Mouse (Mus musculus): ENCODE measurements at regions not wholly inside any gene's neighbourhood (a gene's known extent, or its start where the extent isn't known, plus 50 kb on each side); places are given as distances from the start of the nearest gene placed in this dataset.

DNA sequence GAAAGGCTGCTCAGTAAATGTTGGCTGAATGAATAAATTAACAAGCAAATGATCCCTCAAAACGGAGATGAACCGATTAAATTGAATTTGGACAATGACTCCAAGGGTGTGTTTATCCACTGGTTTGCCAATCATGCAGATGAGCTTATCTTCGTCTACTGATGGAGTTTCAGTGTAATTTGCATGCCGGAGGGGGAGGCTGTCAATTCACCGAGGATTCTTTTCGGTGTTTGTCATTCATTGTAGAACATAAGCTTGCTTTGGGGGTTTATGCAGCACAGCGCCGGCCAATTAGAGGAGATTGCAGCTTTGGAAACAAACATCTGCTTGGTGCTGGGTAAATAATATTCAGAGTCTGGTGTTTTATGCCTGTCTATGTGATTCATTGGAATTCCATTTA is 132.7 kb downstream of the Otoa start:
- H3K27me3 ChIP-seq (replicated peaks) = no peaks in the 10 kb centered on the region
- H3K4me2 ChIP-seq (replicated peaks) = no peak overlapping the region
- ATAC-seq = no peak
- no peak overlapping the region for H3K4me3 ChIP-seq (replicated peaks)
- H3K36me3 ChIP-seq = no peaks in the 10 kb centered on the region
- 83% methylated on average over 8 of the region's 8 CpGs for WGBS
- no peak overlapping the region for H3K9ac ChIP-seq
- no peaks in the 10 kb centered on the region for H3K4me1 ChIP-seq (replicated peaks)
- H3K27ac ChIP-seq = no peak overlapping the region
- H3K9me3 ChIP-seq = no peaks in the 10 kb centered on the region

DNA sequence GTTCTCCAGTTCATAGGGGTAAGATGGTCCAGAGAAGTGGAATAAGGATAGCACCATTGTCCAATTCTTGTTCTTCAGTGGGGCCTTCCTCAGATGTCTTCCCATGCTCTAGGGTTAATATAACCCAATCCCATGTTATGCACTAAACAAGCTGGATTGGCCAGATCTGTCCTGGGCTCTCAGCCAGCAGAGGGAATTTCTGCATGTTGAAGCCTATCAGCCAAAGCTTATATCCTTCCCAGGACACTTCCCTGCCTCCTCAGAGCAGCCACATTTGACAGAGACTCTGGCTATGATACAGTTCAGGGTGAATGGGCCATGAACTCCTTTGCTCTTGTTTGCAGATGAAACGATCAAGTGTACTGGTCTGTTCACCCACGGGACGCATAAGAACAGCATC is 133.6 kb downstream of the Otoa start:
- no peaks in the 10 kb centered on the region for H3K4me1 ChIP-seq (replicated peaks)
- H3K27me3 ChIP-seq (replicated peaks) = no peaks in the 10 kb centered on the region
- ATAC-seq = no peak
- H3K36me3 ChIP-seq = no peaks in the 10 kb centered on the region
- no peak overlapping the region for H3K4me2 ChIP-seq (replicated peaks)
- no peak overlapping the region for H3K27ac ChIP-seq
- no peak overlapping the region for H3K9ac ChIP-seq
- H3K9me3 ChIP-seq = no peaks in the 10 kb centered on the region
- WGBS = 65% methylated on average over 3 of the region's 3 CpGs
- no peak overlapping the region for H3K4me3 ChIP-seq (replicated peaks)

DNA sequence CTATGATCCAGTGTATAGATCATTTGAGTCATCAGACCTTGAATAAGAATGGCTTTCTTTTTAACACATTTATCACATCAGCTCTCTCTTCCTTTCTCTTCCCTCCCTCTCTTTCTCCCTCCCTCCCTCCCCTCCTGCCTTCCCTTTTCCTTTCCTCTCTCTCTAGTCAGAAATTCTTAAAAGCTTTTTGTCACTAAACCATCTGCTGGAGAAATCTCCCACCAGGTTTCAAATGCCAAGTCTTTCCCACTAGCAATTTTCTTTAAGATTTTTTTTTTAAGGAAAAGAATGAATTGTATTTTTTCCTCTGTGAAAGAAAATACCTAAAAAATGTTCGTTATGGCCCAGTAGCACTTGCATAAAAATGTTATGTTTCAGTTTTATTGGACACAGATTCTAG is 134.3 kb downstream of the Otoa start:
- Histone ChIP-seq H3K9ac (no peak overlapping the region), H3K27ac (no peak overlapping the region), H3K4me3 (replicated peaks) (no peak overlapping the region), H3K4me2 (replicated peaks) (no peak overlapping the region), H3K9me3 (no peaks in the 10 kb centered on the region), H3K27me3 (replicated peaks) (no peaks in the 10 kb centered on the region), H3K4me1 (replicated peaks) (no peaks in the 10 kb centered on the region), H3K36me3 (no peaks in the 10 kb centered on the region)
- ATAC-seq = no peak
- WGBS = 71% methylated on average over 1 of the region's 1 CpGs

DNA sequence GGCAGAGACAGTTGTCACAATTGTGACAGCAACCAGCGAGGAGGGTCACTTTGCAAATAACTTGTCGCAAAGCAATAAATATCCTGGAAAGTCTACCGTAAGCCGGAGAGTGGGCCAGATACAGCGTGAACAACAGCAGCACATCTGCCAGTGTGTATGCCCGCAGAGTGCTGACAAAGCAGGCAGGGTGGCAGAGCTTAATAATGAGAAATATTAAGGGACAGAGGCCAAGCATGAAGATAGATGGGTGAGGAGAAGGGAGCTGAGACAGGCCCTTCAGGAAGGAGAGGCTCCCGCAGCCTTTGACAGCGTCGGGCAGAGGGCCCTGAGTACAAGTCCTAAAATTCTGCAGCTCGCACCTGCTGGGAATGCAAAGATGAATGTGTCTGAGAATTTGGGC is 136.6 kb downstream of the Otoa start:
- WGBS = 76% methylated on average over 10 of the region's 10 CpGs
- Histone ChIP-seq H3K27me3 (replicated peaks) (no peaks in the 10 kb centered on the region), H3K4me2 (replicated peaks) (no peak overlapping the region), H3K4me3 (replicated peaks) (no peak overlapping the region), H3K9me3 (no peaks in the 10 kb centered on the region), H3K9ac (no peak overlapping the region), H3K27ac (no peak overlapping the region), H3K4me1 (replicated peaks) (no peaks in the 10 kb centered on the region), H3K36me3 (no peaks in the 10 kb centered on the region)
- ATAC-seq = no peak

DNA sequence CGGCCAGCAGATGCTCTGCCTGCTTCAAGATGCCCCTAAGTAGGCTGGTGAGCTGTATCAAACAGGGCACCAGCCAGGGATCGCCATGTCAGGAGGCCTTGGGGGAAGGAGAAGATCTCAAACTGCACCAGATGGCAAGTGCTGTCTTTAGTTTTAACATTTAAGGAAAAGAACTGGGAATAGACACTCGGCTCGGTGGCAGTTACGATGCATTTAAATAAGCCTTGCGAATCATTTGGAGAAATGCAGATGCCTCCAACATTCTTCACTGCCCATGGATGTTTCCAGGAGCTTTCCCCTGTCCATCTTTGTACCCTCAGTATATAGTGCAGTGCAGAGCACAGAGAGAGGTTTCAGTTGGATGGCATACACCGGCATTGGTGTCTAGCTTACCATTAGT is 139.7 kb downstream of the Otoa start:
- Histone ChIP-seq H3K4me2 (replicated peaks) (no peak overlapping the region), H3K36me3 (no peaks in the 10 kb centered on the region), H3K27me3 (replicated peaks) (no peaks in the 10 kb centered on the region), H3K9me3 (no peaks in the 10 kb centered on the region), H3K27ac (no peak overlapping the region), H3K4me3 (replicated peaks) (no peak overlapping the region), H3K4me1 (replicated peaks) (no peaks in the 10 kb centered on the region), H3K9ac (no peak overlapping the region)
- no peak for ATAC-seq
- WGBS = 96% methylated on average over 7 of the region's 7 CpGs

DNA sequence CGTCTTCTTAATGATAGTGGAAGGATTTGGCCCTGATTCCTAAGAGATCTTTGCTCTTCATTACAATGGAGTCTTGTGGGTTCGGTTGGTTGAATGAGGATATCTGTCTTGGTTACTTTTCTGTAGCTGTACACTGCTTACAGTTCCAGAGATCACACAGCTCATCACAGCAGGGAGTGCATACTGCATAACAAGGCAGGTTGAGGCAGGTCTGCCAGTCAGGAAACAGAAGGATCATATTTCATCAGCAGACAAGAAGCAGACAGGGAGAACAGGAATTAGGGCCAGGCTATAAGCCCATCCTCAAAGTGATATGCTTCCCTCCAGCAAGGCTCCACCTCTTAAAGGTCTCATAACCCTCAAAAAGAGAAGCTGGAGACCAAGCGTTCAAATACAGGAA is 150.4 kb downstream of the Otoa start:
- Histone ChIP-seq H3K27ac (no peak overlapping the region), H3K27me3 (replicated peaks) (no peaks in the 10 kb centered on the region), H3K4me3 (replicated peaks) (no peak overlapping the region), H3K9ac (no peak overlapping the region), H3K36me3 (no peaks in the 10 kb centered on the region), H3K9me3 (no peaks in the 10 kb centered on the region), H3K4me2 (replicated peaks) (no peak overlapping the region), H3K4me1 (replicated peaks) (no peaks in the 10 kb centered on the region)
- WGBS = 80% methylated on average over 3 of the region's 3 CpGs
- no peak for ATAC-seq

GRCm38 (mm10) chr7:121234831-121235230 is 153.4 kb downstream of the Otoa start:
- Histone ChIP-seq H3K4me2 (replicated peaks) (no peak overlapping the region), H3K9me3 (no peaks in the 10 kb centered on the region), H3K27ac (no peak overlapping the region), H3K4me1 (replicated peaks) (no peaks in the 10 kb centered on the region), H3K27me3 (replicated peaks) (no peaks in the 10 kb centered on the region), H3K36me3 (no peaks in the 10 kb centered on the region), H3K4me3 (replicated peaks) (no peak overlapping the region), H3K9ac (no peak overlapping the region)
- 68% methylated on average over 6 of the region's 6 CpGs for WGBS
- ATAC-seq = no peak

GRCm38 (mm10) chr7:121239731-121240130 is 151.9 kb upstream of the Hs3st2 start:
- no peak for ATAC-seq
- Histone ChIP-seq H3K27me3 (replicated peaks) (no peaks in the 10 kb centered on the region), H3K36me3 (no peaks in the 10 kb centered on the region), H3K27ac (no peak overlapping the region), H3K4me1 (replicated peaks) (no peaks in the 10 kb centered on the region), H3K9ac (no peak overlapping the region), H3K9me3 (no peaks in the 10 kb centered on the region), H3K4me2 (replicated peaks) (no peak overlapping the region), H3K4me3 (replicated peaks) (no peak overlapping the region)
- 74% methylated on average over 6 of the region's 6 CpGs for WGBS

DNA sequence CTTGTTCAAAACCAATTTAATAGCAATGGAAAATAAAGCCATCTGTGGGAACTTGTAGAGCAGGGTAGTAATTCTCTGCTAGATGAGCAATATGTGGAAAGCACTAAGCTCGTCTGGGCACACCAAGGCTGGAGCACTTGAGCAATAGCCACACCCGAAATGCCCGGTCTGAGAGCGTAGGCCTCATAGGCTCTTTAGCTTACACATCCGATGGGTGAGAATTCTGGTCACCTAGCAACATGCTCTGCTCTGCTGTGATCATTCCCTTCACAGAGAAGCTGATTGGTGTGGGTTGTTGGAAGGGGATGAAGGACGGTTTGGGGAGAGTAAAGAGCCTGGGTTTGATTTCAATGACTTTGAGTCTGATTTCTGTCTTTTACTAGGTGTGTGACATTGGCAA is 143.8 kb upstream of the Hs3st2 start:
- H3K9ac ChIP-seq = no peak overlapping the region
- no peak for ATAC-seq
- WGBS = 57% methylated on average over 6 of the region's 6 CpGs

DNA sequence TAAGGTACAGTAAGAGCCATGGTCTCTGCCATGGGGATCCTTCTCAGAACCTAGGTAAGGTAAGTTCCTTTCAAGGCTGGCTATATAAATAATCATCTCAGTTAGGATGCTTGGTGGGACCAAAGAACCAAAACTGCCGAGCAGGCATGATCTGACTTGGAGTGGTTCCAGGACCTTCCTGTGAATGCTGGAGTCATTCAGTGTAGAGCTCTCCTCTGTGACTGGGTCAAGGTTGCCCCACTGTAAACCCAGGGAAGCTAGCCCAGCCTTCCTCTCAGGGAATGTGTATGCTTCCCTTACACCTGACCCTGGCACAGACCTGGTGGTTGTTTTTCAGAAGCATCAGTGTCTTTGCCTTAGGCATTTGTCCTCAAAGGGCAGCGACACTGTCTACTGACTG is 134.2 kb upstream of the Hs3st2 start:
- WGBS = 72% methylated on average over 2 of the region's 2 CpGs
- H3K9ac ChIP-seq = no peak overlapping the region

More for the DNA sequence above, 143.8 kb upstream of the Hs3st2 start:
- Histone ChIP-seq H3K4me1 (replicated peaks) (no peaks in the 10 kb centered on the region), H3K27me3 (replicated peaks) (no peaks in the 10 kb centered on the region), H3K9me3 (no peaks in the 10 kb centered on the region), H3K4me3 (replicated peaks) (no peak overlapping the region), H3K27ac (no peak overlapping the region), H3K36me3 (no peaks in the 10 kb centered on the region), H3K4me2 (replicated peaks) (no peak overlapping the region)

DNA sequence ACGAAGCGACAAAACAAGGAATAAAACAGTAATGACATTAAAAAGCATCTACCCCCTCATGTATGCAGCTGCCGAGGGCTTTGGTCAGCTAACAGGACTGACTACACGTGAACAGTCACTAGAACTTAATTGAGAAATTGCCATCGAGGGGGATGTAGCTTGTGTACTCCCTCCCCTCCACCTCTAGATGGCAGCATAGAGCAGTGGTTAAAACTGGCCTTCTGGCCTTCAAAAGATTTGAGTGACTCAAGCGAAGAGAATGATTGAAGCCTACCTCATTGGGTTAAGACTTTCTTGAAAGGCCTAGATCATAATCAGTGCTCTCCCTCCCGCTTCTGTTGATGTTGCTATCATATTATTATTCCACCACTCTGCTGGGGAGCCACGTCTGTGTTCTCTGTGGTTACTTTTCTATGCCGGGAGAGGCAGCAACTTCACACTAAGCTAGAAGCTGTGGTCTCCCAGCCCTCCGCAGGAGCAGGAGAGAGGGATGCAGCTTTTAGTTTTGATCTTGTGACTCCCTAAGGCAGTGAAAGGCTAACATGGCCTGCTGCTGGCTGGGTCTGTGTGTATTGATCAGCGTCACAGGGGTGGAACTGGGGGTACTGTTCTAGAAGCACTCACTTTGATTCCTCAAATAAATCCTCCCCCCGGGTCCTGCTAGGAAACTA is 132.7 kb upstream of the Hs3st2 start:
- ATAC-seq = no peak
- H3K9ac ChIP-seq = no peak overlapping the region
- 50% methylated on average over 12 of the region's 12 CpGs for WGBS
- no peak overlapping the region for H3K4me3 ChIP-seq (replicated peaks)
- no peaks in the 10 kb centered on the region for H3K27me3 ChIP-seq (replicated peaks)
- H3K4me2 ChIP-seq (replicated peaks) = no peak overlapping the region
- H3K9me3 ChIP-seq = no peaks in the 10 kb centered on the region
- H3K27ac ChIP-seq = no peak overlapping the region
- no peaks in the 10 kb centered on the region for H3K36me3 ChIP-seq
- H3K4me1 ChIP-seq (replicated peaks) = no peaks in the 10 kb centered on the region

More for the DNA sequence above, 134.2 kb upstream of the Hs3st2 start:
- H3K4me2 ChIP-seq (replicated peaks) = no peak overlapping the region
- no peak for ATAC-seq
- no peaks in the 10 kb centered on the region for H3K27me3 ChIP-seq (replicated peaks)
- H3K4me1 ChIP-seq (replicated peaks) = no peaks in the 10 kb centered on the region
- no peaks in the 10 kb centered on the region for H3K9me3 ChIP-seq
- H3K27ac ChIP-seq = no peak overlapping the region
- H3K36me3 ChIP-seq = no peaks in the 10 kb centered on the region
- no peak overlapping the region for H3K4me3 ChIP-seq (replicated peaks)

DNA sequence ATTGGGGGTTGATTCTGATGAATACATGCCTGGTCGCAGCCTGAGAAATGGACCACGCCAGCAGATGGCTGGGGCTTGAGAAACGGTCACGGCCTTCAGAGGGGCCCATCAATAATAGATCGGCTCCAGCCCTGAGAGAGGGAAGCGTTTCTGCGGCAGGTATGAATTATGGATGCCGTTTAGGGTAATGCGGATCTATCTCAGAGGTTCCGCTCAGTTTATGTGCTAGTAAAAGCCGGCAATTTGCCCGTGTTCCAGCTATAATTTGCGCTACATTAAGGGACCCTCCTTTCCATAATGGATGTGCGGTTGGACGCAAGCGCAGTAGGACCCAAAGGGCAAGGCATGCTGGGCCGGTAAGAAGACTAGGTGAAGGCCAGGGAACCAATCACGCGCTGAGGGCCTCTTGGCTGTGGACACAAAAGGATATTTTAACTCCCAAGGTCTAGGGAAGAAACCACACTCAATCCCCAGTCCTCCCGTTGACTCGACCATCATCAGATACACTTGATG is 132.1 kb upstream of the Hs3st2 start:
- WGBS = 89% methylated on average over 21 of the region's 21 CpGs
- no peaks in the 10 kb centered on the region for H3K36me3 ChIP-seq
- H3K4me2 ChIP-seq (replicated peaks) = no peak overlapping the region
- H3K27ac ChIP-seq = no peak overlapping the region
- ATAC-seq = no peak
- no peaks in the 10 kb centered on the region for H3K27me3 ChIP-seq (replicated peaks)
- no peaks in the 10 kb centered on the region for H3K9me3 ChIP-seq
- no peak overlapping the region for H3K4me3 ChIP-seq (replicated peaks)
- H3K9ac ChIP-seq = no peak overlapping the region
- H3K4me1 ChIP-seq (replicated peaks) = no peaks in the 10 kb centered on the region

GRCm38 (mm10) chr7:121269358-121269757 is 122.3 kb upstream of the Hs3st2 start:
- no peaks in the 10 kb centered on the region for H3K9me3 ChIP-seq
- no peaks in the 10 kb centered on the region for H3K4me1 ChIP-seq (replicated peaks)
- ATAC-seq = no peak
- H3K27me3 ChIP-seq (replicated peaks) = no peaks in the 10 kb centered on the region
- WGBS = 78% methylated on average over 2 of the region's 2 CpGs
- H3K27ac ChIP-seq = no peak overlapping the region
- H3K4me3 ChIP-seq (replicated peaks) = no peak overlapping the region
- no peak overlapping the region for H3K4me2 ChIP-seq (replicated peaks)
- no peaks in the 10 kb centered on the region for H3K36me3 ChIP-seq
- H3K9ac ChIP-seq = no peak overlapping the region

All from intestine, embryonic 15.5 days (tissue).